Mouse (Mus musculus) embryonic fibroblast, embryonic 13.5 days (primary cell): ENCODE data around the gene Mprip. TPM values are rescaled to one million over a fixed set of nuclear protein-coding genes. Genes with fewer than 3 reads are reported as not detected.
"Not testable (repeated sequence)": the region's sequence is repeated elsewhere in the genome, so short reads cannot be mapped to it uniquely, and the experiment has no call there.

Source experiments
- H3K27ac ChIP-seq: 2 replicates; pipeline ENCODE4 v1.5.1; 2012; ENCODE audit warnings: low read length, control low read depth, inconsistent platforms; ENCODE audit not compliant: insufficient read depth
- H3K4me1 ChIP-seq: 2 replicates; pipeline ENCODE4 v1.6.1; 2011; ENCODE audit warnings: low read length; ENCODE audit not compliant: control insufficient read depth, insufficient read depth
- H3K4me3 ChIP-seq: 2 replicates; pipeline ENCODE4 v1.5.1; 2011; ENCODE audit warnings: mild to moderate bottlenecking, control low read depth, low read length; ENCODE audit not compliant: insufficient read depth
- CTCF ChIP-seq: IDR thresholded peaks from 2 replicates; pipeline ENCODE4 v1.5.1; 2011; ENCODE audit warnings: mild to moderate bottlenecking, control low read depth, low read length, moderate library complexity, borderline replicate concordance; ENCODE audit not compliant: insufficient read depth
- POLR2A ChIP-seq: IDR thresholded peaks from 2 replicates; pipeline ENCODE4 v1.6.1; 2011; ENCODE audit warnings: low read depth, mild to moderate bottlenecking, control low read depth, low read length, moderate library complexity
- polyA plus RNA-seq: library from polyadenylated mRNA; stranded (reverse); fragments of >200 nt; gene quantifications from 2 replicates; pipeline ENCODE4 v1.2.4, GENCODE M21; 2011; ENCODE audit warnings: low read depth; ENCODE audit not compliant: missing spikeins, insufficient read length

Mprip gene
- 233 and 249 TPM in 2 replicates for polyA plus RNA-seq

- Histone ChIP-seq H3K27ac (peak within 1 kb of the TSS; percentile 80), H3K4me3 (peak within 1 kb of the TSS; percentile 74), H3K4me1 (peaks cover 18% of the 10 kb centered on the region)
- no peak for TF ChIP-seq CTCF
- TF ChIP-seq POLR2A = no peak
Observed at GRCm38 (mm10) chr11:59661005-59661404, at the start of gene Mprip. Mprip (plus strand) TSS chr11:59661305.

GRCm38 (mm10) chr11:59611646-59612045 lies 49.5 kb upstream of the Mprip start:
- Histone ChIP-seq H3K4me1 (no peaks in the 10 kb centered on the region), H3K27ac (no peak overlapping the region), H3K4me3 (no peak overlapping the region)
- TF ChIP-seq POLR2A = no peak
- TF ChIP-seq CTCF = no peak

DNA sequence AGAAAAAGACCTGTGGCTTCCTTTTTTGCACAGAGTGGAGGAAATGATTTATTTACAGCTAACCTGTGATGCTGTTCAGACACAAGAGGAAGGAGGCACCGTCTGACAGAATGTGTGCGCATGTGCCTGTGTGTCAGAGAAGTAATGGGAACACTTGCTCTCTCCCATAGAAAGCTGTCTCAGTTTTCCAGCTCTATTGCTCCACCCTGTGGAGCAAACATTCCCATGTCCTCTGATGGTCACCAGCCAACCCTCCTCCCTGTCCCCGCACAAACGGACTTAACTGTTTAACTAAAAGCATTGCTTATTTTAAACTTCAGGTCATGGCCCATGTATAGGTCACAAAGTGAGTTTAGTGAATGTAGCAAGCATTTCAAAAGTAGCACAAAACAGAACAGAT lies 47.0 kb upstream of the Mprip start:
- Histone ChIP-seq H3K27ac (no peak overlapping the region), H3K4me3 (no peak overlapping the region), H3K4me1 (no peaks in the 10 kb centered on the region)
- TF ChIP-seq POLR2A (no peak), CTCF (no peak)

- not testable (repeated sequence) for H3K4me3 ChIP-seq, H3K27ac ChIP-seq, H3K4me1 ChIP-seq
Observed at GRCm38 (mm10) chr11:59616986-59617385, 44.1 kb upstream of the Mprip start.

DNA sequence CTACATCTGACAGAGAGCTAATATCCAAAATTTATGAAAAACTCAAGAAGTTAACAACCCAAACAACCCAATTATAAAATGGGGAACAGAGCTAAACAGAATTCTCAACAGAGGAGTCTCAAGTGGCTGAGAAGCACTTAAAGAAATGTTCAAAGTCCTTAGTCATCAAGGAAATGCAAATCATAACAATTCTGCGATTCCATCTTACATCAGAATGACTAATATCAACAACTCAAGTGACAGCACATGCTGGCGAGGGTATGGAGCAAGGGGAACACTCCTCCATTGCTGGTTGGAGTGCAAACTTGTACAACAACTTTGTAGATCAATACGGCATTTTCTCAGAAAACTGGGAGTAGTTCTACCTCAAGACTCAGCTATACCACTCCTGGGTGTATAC lies 38.9 kb upstream of the Mprip start:
- TF ChIP-seq CTCF (no peak), POLR2A (no peak)
- no peak overlapping the region for H3K27ac ChIP-seq

GRCm38 (mm10) chr11:59624017-59624630 lies 37.0 kb upstream of the Mprip start:
- Histone ChIP-seq H3K4me3 (no peak overlapping the region), H3K27ac (no peak overlapping the region), H3K4me1 (peaks cover 2% of the 10 kb centered on the region; the same call in 1 of the 2 replicates)
- TF ChIP-seq POLR2A = no peak
- peak; percentile 75; the same call in 1 of the 2 replicates for TF ChIP-seq CTCF

More for the DNA sequence above, 38.9 kb upstream of the Mprip start:
- Histone ChIP-seq H3K4me3 (no peak overlapping the region), H3K4me1 (peaks cover 2% of the 10 kb centered on the region; the same call in 1 of the 2 replicates)

- H3K4me3 ChIP-seq = no peak overlapping the region
- H3K4me1 ChIP-seq = peaks cover 2% of the 10 kb centered on the region; the same call in 1 of the 2 replicates
- H3K27ac ChIP-seq = no peak overlapping the region
- TF ChIP-seq POLR2A = no peak
- no peak for TF ChIP-seq CTCF
Observed at GRCm38 (mm10) chr11:59626192-59626591, 34.9 kb upstream of the Mprip start.

DNA sequence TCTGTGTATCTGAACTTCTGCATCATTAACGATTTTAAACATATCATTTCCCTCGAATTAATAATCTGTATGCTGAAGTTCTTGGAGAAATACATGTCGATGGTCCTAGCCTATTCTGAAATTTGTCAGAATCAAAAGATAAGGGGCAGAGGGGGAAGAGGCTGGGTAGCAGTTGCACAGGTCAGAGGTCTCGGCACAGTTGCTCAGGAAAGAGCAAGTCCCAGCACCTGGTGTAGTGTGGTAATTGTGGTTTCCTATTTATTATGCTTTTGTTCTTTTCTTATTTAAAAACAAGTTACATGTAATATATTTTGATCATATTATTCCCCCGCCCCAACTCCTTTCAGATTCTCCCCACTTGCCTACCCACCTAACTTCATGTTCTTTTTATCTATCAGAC lies 32.9 kb upstream of the Mprip start:
- Histone ChIP-seq H3K27ac (no peak overlapping the region), H3K4me1 (no peaks in the 10 kb centered on the region), H3K4me3 (no peak overlapping the region)
- TF ChIP-seq CTCF (no peak), POLR2A (no peak)

DNA sequence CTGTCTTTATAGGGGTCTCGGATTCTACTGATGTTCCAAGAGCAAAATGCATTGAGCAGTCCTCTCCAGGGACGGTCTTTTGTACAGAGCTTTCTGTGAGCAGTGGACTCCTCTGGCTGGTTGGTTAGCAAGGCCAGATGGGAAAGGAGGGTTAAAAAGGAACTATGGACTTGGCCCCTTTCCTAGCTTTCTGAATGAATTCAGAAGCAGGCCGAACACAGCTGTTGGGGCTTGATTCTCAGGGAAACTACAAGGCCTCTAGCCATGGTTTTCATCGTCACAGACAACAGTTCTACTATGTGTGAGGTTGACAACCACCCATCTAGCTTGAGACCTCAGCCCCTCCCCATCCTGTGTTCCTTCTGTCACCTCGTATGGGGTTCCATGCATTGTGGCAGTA lies 31.2 kb upstream of the Mprip start:
- no peak for TF ChIP-seq POLR2A
- Histone ChIP-seq H3K27ac (no peak overlapping the region), H3K4me1 (no peaks in the 10 kb centered on the region), H3K4me3 (no peak overlapping the region)

DNA sequence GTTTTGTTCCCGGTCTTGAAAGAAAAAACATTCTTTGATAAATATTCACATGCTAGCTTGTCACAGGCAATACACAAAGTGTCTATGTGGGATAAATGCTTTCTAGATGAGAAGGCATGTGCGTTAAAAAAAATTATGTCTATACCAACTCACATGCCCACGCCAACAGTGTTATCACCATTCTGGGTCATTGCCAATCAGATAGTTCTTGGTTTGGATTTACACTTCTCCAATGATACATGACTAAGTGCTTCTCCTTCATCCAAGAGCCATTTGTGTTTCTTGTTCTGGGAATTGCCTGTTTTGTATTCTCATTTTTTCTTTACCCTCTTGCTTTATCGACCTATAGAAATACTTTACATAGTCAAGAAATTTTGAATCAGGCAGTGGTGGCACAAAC lies 29.1 kb upstream of the Mprip start:
- Histone ChIP-seq H3K27ac (no peak overlapping the region), H3K4me1 (peaks cover 14% of the 10 kb centered on the region; the same call in 1 of the 2 replicates), H3K4me3 (no peak overlapping the region)
- no peak for TF ChIP-seq CTCF
- no peak for TF ChIP-seq POLR2A
